Mouse (Mus musculus) heart, adult 2 months (tissue): ENCODE measurements around the gene Nufip1.

Source experiments
- CTCF ChIP-seq: fragments of 200-600 bp; IDR thresholded peaks from 2 replicates; pipeline ENCODE4 v1.8.1; 2022; ENCODE audit warnings: antibody characterized with exemption, mild to moderate bottlenecking, moderate library complexity
- EP300 ChIP-seq: fragments of 200-500 bp; IDR thresholded peaks from 2 replicates; pipeline ENCODE4 v1.6.1; 2011; ENCODE audit warnings: low read depth, low read length, control low read depth; ENCODE audit not compliant: insufficient read depth
- POLR2A ChIP-seq: fragments of 200-500 bp; IDR thresholded peaks from 2 replicates; pipeline ENCODE4 v1.6.1; 2011; ENCODE audit warnings: mild to moderate bottlenecking, low read depth, low read length, control low read depth; ENCODE audit not compliant: insufficient read depth

GRCm38 (mm10) chr14:76076602-76077001 lies 34.1 kb upstream of the Nufip1 start:
- no peak for TF ChIP-seq CTCF
- no peak for TF ChIP-seq POLR2A
- no peak for TF ChIP-seq EP300
